Mouse (Mus musculus) embryo, embryonic 10 days (tissue): Measurements from ENCODE around the gene 4933430I17Rik.

Source experiments
- DNase-seq: peaks from one replicate; pipeline ENCODE4 v3.0.0-alpha.2; 2015; ENCODE audit warnings: low spot score

The 4933430I17Rik gene

DNA sequence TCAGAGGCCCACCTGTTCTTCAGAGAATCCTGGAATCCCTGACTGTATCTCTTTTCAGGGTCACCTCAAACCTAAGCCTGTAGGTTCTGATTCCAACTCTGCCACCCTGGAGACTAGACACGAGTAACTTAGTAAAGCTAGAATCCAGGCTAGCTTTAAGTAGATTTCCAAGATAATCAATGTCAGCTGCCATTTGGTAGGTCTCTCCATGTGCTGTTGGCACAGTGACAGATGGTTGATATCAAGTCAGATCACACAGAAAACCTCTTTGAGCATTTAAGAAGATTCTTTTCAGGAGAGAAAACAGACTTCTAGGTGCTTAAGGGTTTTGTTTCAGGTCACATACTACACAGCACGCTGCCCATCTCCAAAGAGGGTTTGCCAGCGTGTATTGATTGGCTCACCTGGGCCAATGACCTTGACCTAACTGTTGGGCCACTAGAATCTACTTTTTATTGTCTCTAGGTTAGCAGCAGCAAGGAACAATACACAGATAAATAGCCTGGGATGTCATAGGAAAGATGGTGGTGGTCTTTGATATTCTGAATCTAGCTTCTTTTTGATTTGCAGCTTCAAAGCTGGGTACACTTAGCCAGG lies 21.7 kb upstream of the 4933430I17Rik start, which contains the start of gene Hdhd3:
Hdhd3 (minus strand) TSS at position 94 of the 597 bp plus-strand sequence.
- DNase-seq, result no peak

DNA sequence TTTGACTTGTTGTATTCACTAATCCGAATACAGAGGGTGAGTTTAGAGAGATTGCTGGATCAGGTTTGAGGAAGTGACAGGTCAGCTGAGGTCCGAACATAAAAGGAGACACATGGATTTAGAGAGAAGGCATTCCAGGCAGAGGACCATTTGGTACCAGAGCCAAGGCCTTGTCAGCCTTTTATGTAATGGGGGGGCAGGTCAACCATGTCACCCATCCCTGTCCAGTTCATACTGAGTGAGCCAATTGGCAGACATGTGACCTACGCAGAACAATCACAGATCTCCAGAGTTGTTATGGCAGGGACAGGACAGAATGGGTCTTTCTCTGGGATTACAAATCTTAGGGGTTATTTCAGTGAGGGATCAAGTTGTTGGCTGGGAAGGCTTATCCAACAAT lies 19.2 kb upstream of the 4933430I17Rik start:
- no peak for DNase-seq

DNA sequence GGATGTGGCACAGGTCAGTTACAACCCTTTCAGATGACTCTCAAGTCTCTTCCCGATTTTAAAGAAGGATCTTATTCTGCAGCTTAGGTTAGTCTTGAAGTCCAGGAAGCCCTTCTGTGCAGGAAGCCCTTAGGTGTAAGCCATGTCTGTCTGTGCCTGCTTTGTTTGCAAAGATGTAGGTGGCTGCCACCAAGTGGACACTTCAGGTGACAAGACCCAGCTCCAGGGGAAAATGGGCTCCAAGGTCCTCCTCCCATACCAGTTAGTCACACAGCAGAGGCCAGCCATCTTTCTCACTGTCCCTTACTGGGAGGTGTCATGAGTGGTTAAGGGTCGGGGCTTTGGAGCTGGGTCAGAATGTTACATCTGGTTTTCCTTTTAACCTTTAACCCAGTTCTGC lies 18.4 kb upstream of the 4933430I17Rik start:
- peak; percentile 48 for DNase-seq

DNA sequence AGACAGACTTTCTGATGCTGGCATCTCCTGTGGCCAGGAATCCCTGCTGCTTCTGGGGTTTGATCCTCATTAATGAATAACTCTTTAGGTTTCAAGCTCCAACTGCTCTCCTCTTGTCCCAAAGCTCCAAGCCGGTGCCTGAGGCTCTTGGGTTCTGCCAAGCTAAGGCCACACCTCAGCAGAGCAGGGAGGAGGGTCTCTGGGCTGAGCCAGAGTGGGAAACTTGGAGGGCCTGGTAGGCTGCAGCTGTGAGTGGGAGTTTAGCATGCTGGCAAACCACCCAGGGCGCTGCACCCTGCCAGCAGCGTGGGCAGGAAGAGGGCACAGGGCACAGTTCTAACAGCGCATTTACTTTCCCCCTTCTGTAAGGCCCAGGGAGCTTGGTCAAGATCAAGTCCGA lies 16.3 kb upstream of the 4933430I17Rik start:
- DNase-seq, result no peak

DNA sequence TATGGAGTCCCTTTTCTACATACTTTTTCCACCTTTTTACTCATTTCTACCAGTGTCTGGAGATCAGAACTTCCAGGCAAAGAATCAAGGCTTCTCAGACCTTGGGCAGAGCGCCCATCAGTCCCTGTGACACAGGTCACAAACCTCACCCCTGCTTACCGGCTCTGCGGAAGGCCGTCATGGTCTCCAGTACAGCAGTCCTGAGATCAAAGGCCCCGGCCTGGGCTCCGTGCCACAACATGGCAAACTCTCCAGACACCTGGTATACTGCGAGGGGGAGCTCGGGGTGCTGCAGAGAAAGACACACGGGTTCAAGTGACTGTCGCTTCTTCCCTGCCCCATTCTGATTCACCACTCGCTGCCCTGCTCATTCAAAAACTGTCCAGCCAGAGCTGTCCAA lies 15.2 kb upstream of the 4933430I17Rik start:
- no peak for DNase-seq

DNA sequence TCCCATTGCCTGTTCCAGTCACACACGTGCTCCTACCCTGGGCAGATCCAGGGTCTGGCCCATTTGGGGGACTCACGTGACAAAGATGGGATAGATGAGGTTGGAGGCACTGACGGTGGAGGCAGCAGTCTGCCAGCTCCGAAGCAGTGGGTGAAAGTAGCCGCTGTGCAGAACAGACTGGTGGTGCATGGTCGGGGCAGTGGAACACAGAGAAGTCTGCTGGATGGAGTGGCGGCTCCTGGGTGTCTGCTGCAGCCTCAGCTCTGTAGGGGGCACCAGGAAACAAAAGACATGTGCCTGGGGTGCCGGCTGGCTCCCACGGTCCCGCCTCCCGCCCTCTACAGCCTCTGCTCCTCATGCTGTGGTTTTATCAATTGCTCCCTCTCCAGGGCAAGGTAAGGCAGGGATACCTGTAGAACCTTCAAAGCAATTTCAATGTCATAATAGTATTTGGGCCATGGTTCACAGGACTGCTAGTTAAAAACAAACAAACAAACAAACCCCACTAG lies 11.1 kb upstream of the 4933430I17Rik start:
- no peak for DNase-seq

DNA sequence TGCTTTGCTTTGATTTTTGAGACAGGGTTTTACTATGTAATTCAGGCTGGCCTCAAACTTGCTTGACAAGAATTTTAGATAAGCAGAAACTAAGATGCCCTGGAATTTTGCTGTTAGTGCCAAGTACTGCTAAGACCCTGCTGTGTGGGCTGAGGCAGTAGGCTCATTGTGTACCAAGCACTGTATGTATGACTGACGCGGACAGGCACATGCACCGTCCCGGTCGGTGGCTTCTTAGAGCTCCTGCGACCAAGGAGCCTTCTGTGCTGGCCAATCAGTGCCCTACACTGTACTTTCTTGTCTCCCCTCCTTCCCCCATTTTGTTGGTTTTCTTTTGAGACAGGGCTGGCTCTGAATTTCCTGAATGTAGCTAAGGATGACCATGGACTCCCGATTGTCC lies 10.2 kb upstream of the 4933430I17Rik start:
- no peak for DNase-seq

DNA sequence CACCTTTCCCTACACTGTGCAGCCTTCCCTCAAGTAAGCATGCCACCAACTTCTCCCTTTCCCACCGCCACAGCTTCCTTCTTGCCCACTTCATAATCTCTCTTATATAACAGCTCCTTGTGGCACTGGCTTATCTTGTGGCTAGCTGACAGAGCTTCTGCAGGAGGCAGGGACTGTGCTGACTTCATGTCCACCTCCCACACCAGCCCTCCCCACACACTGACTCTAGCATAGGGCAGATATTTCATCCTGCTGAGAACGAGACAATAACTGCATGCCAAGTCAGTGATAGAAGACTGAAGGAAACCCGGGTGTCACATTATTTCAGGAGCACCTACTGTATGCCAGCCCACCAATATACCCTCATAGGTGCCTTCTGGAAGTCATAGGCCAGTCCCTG lies 9.7 kb upstream of the 4933430I17Rik start:
- DNase-seq, result no peak

DNA sequence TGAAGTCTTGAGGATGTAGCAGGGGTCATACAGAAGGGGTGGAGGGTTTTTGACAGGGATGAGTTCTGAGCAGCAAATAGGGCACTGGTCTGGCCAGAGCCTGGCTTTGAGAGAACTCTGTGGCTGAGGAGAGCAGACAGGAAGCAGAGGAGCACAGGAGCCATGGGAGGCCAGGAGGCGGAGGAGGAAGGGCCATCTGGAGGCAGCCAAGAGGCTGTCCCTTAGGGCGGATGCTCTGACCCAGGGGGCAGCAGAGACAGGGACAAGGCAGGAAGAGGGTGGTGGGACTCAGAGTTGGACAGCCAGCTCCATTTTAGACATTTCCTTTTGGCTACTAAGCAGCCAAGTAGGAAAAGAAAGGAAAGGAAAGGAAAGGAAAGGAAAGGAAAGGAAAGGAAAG lies 9.1 kb upstream of the 4933430I17Rik start:
- DNase-seq, result peak; percentile 52

DNA sequence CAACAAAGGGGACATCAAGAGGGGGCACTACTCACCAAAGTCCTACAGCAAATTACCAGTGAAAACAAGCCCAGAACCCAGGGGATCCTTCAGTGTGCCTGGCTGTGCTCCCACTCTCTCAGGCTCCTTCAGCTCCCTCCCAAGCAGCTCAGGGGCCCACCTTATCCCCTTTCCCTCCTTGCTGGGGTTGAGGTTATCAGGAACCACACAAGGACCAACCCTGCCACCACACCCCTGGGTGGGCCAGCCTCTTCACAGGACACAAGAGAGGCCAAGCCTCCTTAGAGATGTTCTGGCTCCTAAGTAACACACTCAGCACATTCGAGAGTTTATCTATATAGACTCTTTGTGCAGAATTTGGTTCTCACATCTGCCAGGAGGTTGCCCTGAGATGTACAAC lies 8.6 kb upstream of the 4933430I17Rik start:
- no peak for DNase-seq

DNA sequence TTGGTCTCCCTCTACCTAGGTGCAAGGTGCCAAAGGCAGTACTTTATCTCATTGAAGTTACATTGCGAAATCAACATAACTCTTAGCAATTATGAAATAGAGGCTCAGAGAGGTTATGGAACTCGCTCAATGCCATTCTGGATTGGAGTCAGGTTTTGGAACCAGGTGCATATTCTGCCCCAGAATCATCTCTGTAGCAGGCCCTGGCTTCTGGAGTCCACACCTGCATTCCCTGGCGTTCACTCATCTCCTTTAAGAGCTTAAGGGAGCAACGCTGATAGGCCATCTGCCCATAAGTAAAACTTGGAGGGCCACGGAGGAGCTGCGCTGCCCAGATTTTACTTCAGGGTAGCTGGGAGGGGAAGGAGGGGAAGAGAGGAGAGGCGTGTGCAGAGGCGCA lies 8.1 kb upstream of the 4933430I17Rik start:
- DNase-seq, result no peak

DNA sequence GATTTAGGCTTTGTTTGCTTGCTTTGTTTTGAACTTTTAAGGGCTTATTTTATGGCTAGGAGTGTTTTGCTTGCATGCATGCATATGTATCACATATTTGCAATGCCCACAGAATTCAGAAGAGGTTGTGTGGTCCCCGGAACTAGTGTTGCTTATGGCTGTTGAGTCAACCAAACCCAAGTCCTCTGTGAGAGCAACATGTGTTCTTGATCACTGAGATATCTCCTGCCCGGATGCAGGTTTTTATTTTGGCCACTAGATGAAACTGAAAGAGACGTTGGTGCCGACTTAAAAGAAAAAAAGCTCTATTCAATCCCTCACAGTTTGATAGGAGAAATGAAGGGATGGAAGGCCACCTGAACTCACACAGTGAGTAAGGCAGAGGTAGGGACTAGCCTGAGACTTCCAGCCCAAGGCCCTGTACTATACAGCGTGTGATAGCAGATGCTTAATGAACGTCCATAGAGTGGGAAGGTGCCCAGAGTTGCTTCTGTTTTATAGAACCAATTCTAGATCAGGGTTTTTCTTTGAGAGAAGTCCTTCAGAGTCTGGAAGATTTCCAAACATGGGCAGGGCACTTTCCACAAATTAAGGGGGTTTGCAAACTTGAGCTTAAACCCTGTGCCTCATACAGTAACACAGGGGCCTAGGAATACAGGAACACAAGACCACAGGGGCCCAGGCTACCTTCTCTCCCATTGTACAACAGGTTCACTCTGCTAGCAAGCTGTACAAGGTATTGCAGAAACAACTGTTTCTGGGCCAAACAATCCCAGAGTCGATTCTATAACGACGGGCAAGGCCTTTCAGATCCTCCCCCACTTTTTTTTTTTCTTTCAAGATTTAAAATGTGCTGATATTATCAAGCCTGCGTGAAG lies 7.4 kb upstream of the 4933430I17Rik start:
- DNase-seq, result no peak

DNA sequence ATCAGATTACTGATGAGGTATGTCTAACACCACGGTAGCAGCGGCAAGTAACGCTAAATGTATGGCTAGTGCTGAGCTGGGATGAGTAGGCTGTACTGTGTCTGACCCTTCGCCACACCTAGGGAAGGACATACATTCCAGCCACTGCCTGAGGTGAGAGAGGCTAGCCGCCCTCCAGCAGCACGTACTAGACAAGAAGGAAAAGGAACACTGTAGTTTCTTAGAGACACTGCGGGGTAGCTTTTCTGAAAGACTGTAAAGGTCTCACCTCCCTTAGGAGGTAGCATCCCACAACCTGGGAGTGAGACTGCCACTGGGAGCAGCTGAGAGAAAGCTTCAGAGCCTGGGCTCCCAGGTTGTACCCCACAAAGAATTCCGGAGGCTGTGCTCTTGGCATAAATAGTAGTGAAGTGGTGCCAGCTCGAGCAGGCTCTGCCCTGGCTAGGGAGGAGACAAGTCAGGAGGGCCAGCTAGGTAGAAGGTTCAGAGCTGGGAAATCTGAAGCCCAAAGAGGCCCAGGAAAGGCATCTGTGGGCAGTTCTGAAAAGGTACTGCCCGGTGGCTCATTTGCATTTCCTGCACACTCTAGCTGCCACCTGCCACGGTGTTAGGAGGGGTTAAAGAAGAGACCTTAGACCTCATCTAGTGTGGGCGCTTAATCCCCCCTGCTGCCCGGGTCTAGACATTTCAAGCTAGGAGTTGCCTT lies 6.6 kb upstream of the 4933430I17Rik start:
- DNase-seq, result no peak

DNA sequence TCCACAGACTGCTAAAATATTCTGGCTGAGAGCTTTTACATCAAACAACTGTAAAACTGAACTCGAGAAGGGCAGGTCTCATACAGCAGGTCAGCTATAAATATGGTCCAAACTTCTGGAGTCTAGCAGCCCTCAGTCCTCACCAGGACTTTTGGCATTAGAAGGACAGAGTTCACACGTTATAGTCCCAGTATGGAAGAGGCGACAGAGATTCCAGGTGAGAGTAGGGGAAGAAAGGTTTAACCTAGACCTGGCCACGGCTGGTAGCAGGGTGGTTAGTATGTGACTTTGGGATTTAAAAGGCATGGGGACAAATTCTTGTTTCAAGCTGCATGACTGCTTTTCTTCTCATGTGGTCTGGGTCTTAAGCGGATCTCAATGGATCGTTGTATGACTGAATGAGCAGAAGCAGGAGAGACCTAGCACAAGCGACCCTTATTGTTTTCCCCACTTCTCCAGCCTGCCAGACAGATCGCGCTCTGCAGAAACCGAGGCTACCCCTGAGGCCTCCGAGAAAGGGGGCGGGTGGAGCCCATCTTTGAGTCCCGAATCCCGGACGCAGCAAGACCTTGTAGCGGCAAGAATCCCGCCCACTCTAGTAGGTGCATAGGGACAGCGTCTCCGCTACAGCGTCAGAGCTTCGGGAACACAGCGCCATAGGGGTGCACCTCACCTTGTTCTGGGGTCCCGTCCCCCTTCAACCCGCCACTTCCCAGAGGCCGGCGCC lies 5.9 kb upstream of the 4933430I17Rik start:
- no peak for DNase-seq

DNA sequence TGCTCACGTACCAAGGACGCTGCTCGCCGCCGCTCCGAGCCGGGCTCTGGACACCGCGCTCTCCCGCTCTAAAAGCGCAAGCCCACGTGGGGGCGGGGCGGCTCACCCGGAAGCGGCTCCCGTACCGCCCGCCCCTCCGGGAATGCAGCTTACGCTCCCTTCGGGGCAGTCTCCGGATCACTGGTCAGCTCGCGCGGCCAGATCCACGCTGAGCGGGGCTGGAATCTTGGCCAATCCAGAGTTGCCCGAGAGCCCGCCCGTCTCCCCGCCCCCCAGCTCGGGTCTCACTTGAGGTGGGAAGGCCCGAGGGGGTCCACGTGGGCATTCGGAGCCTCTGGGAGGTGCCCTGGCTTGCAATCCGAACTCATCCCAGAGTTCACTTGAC lies 5.3 kb upstream of the 4933430I17Rik start, which contains the start of gene Alad:
Alad (minus strand) TSS at position 70 of the 385 bp plus-strand sequence.
- peak; percentile 92 for DNase-seq

DNA sequence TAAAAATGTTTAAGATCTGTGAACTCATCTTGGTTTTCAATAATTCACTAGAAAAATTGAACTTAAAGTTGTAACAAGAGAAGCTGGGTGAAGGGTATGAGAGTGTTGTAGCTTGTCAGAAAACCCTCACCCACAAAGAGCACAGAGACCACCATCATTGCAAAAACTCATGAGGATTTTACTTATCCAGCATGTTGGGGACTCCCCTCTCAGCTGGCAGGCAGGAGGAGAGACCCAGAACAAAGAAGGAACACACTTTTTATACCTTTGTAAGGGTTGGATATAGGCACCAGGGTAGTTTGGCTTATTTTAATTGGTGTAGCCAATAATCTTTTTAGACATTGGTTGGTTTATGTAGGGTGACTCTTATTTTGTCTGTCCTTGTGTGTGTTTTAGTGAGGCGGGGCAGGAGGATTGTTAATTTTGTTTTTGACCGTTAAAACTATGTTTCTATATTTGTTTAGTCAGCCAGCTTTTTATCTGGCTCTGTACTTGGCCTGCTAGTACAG lies 4.2 kb upstream of the 4933430I17Rik start:
- no peak for DNase-seq

DNA sequence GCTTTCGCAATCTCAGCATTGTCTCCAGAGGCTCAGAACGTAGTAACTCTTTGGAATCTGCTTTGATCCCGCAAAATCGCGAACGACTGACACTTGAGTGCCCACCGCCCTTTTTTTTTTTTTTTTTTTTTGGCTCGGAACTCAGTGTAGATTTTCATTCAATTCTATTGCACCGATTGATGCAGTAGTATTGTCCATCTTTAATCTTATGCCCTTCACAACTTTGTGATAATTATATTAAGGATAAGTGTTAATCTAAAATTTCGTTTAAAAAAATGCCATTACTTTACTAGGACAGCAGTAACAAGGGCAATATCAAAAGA lies 281 bp downstream of the 4933430I17Rik start:
- DNase-seq, result no peak

DNA sequence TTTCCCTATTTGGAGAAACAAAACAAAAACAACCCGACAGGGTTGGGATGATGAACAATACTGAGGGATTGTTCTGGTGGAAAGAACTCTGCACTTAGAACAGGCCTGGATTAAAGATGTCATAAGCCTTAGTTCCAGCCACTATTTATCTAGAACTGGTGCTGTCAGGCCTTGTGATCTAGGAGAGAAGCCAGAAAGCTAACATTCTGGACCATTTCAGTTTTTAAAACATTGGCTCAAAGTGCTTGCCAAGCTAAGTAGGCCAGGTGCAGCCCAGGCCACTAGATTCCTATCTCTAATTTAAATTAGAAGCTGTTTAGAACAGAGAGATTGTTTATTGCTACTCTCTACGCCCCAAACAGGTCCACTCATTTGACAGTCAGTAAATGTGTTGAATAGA lies 1.1 kb downstream of the 4933430I17Rik start:
- no peak for DNase-seq

DNA sequence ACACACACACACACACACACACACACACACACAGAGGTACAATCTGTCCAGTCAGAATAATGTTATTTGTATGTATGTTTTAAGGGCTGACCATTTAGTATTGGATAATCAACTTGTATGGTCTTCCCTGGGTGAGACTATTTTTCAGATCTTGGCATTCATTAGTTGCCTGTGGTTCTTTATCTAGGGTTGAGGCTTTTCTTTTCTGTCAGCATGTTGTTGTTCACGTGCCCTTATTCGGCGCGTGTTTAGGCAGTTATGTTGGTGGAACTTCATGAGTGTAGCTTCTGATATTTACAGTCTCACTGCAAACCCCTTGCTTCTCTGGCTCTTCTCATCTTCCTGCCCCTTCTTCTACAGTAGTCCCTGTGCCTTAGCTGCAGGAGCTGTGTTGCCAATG lies 2.5 kb downstream of the 4933430I17Rik start:
- no peak for DNase-seq

DNA sequence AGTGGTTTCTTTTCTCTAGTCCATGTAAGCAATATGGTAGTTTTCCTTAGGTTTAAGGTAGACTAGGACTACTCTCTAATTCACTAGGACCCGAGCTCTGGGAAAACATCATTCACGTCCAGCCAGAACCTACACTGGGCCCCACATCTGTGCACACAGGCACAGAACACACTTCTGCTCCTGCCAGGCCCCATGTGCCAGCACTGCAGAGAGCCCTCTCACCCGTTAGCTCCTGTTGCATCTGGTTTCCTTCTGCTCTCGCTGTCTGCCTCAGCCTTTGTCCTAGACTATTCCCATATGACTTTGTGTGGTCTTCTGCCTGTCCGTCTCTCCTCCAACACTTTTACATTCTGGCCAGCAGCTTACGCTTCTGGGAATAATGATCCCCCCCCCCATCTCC lies 8.6 kb downstream of the 4933430I17Rik start:
- no peak for DNase-seq

DNA sequence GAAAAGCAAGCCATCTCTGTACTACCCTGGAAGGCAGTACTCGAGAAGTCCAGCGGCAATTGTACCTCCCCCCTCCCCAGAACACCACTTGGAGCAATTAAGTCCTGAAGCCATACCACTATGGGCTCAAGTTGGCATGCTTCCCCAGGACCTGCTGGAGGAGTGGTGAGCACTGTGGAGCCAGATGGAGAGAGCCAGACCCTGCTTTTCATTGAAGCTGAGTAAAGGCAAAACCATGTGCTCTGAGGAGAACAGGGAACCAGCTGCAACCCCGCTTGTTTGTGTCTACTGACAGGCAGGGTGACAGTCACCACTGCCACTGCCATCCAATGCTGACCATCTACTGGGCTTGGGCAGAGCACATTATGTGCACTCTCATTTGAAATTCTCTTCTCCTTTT lies 16.6 kb downstream of the 4933430I17Rik start:
- DNase-seq, result no peak

DNA sequence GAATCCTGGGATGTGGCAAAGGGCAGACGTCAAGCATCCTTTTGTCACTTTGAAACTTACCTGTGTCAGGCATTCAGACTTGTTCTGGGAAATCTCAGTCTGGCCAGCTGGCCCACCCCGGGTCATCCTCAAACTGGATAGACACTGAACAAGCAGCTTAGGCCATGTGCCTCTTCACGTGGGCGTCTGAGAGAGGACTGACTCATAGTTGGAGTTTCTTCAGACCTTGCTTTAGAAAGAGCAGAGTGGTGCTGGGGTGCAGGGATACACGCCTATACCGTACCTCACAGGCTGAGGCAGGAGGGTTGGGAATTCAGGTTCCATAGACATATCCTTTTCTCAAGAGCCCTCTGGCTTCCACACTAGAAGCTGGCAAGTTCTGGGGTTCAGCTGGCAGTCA lies 18.6 kb downstream of the 4933430I17Rik start:
- no peak for DNase-seq
